Mouse (Mus musculus): ENCODE measurements at regions not wholly inside any gene's neighbourhood (a gene's known extent, or its start where the extent isn't known, plus 50 kb on each side); places are given as distances from the start of the nearest gene placed in this dataset.

DNA sequence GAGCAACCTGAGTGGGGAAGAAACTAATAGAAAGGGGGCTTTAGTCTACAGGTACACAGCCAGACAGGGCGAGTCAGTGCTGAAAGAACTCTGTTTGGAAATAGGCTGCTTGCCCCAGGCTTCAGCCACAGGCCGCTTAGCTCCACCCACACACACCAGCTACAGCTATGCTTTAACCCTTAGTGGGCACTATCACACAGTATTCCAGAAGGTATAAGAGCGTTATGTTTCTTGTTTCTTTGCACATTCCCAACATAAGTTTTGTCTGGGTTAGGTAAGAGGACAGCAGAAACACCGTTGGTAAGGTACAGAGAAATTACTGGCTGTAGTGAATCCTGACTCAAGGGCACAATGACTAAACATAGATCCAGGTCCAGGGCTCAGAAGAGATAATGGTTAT lies 165.8 kb downstream of the Spry2 start:
- Histone ChIP-seq H3K4me1 (ENCODE audit: insufficient read depth, low read depth, low read length) (no peaks in the 10 kb centered on the region), H3K9me3 (replicated peaks) (peaks cover 55% of the 10 kb centered on the region), H3K27me3 (ENCODE audit: insufficient read depth, low read length) (no peaks in the 10 kb centered on the region), H3K36me3 (replicated peaks) (no peaks in the 10 kb centered on the region), H3K4me3 (ENCODE audit: low read depth, low read length) (no peak overlapping the region)
- no peak for ATAC-seq (ENCODE audit: extremely low read depth, insufficient number of reproducible peaks, low FRiP score, poor library complexity, severe bottlenecking)
- TF ChIP-seq GATA2 (IDR thresholded peaks at IDR 0.05; ENCODE audit: borderline replicate concordance, low read depth, low read length) (no peak), CTCF (IDR thresholded peaks at IDR 0.05; ENCODE audit: low read depth, low read length) (no peak), POLR2AphosphoS5 (IDR thresholded peaks at IDR 0.05; ENCODE audit: insufficient replicate concordance, low read depth, low read length) (no peak), TAL1 (conservative IDR thresholded peaks at IDR 0.05; ENCODE audit: low read depth, low read length) (no peak), GATA1 (IDR thresholded peaks at IDR 0.05; ENCODE audit: borderline replicate concordance, low read length) (no peak)
- no peak for DNase-seq (ENCODE audit: low spot score)

DNA sequence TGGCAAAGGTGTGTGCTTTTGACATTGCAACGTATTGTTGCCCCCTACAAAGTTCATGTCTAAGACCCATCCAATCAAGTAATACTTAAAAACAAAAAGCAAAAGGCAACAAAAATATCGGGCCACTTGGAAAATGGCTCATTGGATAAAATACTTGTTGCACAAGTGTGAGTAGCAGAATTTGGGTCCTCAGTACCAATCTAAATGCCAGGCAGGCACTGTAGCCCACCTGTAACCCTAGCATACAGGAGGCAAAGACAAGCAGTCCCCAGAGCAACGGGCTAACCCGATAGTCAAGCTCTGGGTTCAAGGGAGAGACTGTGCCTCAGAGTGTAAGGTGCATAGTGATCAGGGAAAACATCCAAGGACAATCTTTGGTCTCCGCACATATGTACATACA lies 167.8 kb downstream of the Spry2 start:
- DNase-seq (ENCODE audit: low spot score) (no peak), ATAC-seq (ENCODE audit: extremely low read depth, insufficient number of reproducible peaks, low FRiP score, poor library complexity, severe bottlenecking) (no peak)
- Histone ChIP-seq H3K4me3 (ENCODE audit: low read depth, low read length) (no peak overlapping the region), H3K9me3 (replicated peaks) (peaks cover 47% of the 10 kb centered on the region), H3K36me3 (replicated peaks) (no peaks in the 10 kb centered on the region), H3K27me3 (ENCODE audit: insufficient read depth, low read length) (no peaks in the 10 kb centered on the region), H3K4me1 (ENCODE audit: insufficient read depth, low read depth, low read length) (no peaks in the 10 kb centered on the region)
- TF ChIP-seq TAL1 (conservative IDR thresholded peaks at IDR 0.05; ENCODE audit: low read depth, low read length) (no peak), CTCF (IDR thresholded peaks at IDR 0.05; ENCODE audit: low read depth, low read length) (no peak), GATA1 (IDR thresholded peaks at IDR 0.05; ENCODE audit: borderline replicate concordance, low read length) (no peak), GATA2 (IDR thresholded peaks at IDR 0.05; ENCODE audit: borderline replicate concordance, low read depth, low read length) (no peak), POLR2AphosphoS5 (IDR thresholded peaks at IDR 0.05; ENCODE audit: insufficient replicate concordance, low read depth, low read length) (no peak)

DNA sequence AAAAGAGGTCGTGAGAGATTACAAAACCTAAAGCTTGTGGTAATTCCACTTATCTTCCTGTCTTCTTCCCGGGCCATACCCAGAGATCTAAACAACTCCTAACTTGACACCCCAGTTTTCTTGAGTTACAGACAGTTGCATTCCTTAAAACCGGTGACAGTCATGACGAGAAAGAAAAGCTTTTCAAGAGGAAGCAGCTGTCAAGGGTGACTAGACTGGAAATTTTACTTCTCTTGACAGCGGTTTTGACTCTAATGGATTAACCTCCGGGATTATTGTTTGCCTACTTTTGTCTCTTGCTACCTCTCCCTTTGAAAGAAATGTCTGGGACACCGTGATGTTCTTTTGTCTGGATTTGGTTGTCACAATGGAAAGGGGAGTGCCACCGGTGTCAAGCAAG lies 170.9 kb downstream of the Spry2 start:
- no peak for ATAC-seq (ENCODE audit: extremely low read depth, insufficient number of reproducible peaks, low FRiP score, poor library complexity, severe bottlenecking)
- Histone ChIP-seq H3K36me3 (replicated peaks) (no peaks in the 10 kb centered on the region), H3K27me3 (ENCODE audit: insufficient read depth, low read length) (no peaks in the 10 kb centered on the region), H3K4me1 (ENCODE audit: insufficient read depth, low read depth, low read length) (no peaks in the 10 kb centered on the region), H3K4me3 (ENCODE audit: low read depth, low read length) (no peak overlapping the region), H3K9me3 (replicated peaks) (peaks cover 39% of the 10 kb centered on the region)
- DNase-seq (ENCODE audit: low spot score) = no peak
- no peak for TF ChIP-seq CTCF (IDR thresholded peaks at IDR 0.05; ENCODE audit: low read depth, low read length)
- TF ChIP-seq GATA2 (IDR thresholded peaks at IDR 0.05; ENCODE audit: borderline replicate concordance, low read depth, low read length) = no peak
- no peak for TF ChIP-seq POLR2AphosphoS5 (IDR thresholded peaks at IDR 0.05; ENCODE audit: insufficient replicate concordance, low read depth, low read length)
- TF ChIP-seq GATA1 (IDR thresholded peaks at IDR 0.05; ENCODE audit: borderline replicate concordance, low read length) = no peak
- TF ChIP-seq TAL1 (conservative IDR thresholded peaks at IDR 0.05; ENCODE audit: low read depth, low read length) = no peak

DNA sequence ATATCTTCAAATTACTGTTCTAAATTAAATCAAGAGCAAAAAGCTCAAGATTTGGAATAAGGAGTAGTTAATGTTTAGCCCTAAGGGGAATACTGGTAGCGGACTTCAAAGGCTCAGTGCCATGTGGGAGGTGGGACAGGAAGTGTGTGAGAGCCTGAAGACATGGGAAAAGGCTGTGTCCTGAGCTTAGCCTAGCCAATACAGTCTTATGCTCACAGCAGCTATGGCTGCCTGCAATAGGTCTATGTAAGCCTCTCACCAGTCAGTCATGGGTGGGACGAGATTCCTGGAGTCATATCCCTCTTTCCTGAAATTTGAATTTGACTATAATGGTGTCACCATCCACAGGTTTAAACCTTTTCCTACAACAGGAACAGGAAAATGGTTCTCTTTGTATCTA lies 173.7 kb downstream of the Spry2 start:
- no peak for ATAC-seq (ENCODE audit: extremely low read depth, insufficient number of reproducible peaks, low FRiP score, poor library complexity, severe bottlenecking)
- no peaks in the 10 kb centered on the region for H3K4me1 ChIP-seq (ENCODE audit: insufficient read depth, low read depth, low read length)
- no peak for TF ChIP-seq POLR2AphosphoS5 (IDR thresholded peaks at IDR 0.05; ENCODE audit: insufficient replicate concordance, low read depth, low read length)
- TF ChIP-seq GATA2 (IDR thresholded peaks at IDR 0.05; ENCODE audit: borderline replicate concordance, low read depth, low read length) = no peak
- no peak for TF ChIP-seq TAL1 (conservative IDR thresholded peaks at IDR 0.05; ENCODE audit: low read depth, low read length)
- no peak for TF ChIP-seq GATA1 (IDR thresholded peaks at IDR 0.05; ENCODE audit: borderline replicate concordance, low read length)
- TF ChIP-seq CTCF (IDR thresholded peaks at IDR 0.05; ENCODE audit: low read depth, low read length) = no peak
- DNase-seq (ENCODE audit: low spot score) = no peak
- H3K36me3 ChIP-seq (replicated peaks) = no peaks in the 10 kb centered on the region
- no peaks in the 10 kb centered on the region for H3K27me3 ChIP-seq (ENCODE audit: insufficient read depth, low read length)
- H3K4me3 ChIP-seq (ENCODE audit: low read depth, low read length) = no peak overlapping the region
- peaks cover 33% of the 10 kb centered on the region for H3K9me3 ChIP-seq (replicated peaks)

DNA sequence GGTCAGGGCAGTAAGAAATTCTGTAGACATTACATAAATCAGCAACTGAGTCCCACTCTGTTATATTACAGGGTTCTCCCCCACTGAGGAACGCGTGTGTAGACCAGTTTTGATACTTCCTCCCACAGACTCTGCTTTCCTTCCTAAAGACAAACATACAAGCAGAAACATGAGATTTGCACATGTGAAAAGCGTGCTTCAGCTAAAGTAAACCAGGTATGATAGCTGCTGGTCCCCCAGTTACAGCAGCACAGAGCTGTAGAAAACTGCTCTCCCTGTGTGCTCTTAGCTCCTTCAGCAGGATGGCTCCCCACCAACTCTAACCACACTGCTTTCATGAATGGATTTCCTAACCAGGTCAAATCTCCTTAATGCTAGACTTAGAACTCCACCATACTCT lies 175.0 kb downstream of the Spry2 start:
- ATAC-seq (ENCODE audit: extremely low read depth, insufficient number of reproducible peaks, low FRiP score, poor library complexity, severe bottlenecking) = no peak
- TF ChIP-seq GATA2 (IDR thresholded peaks at IDR 0.05; ENCODE audit: borderline replicate concordance, low read depth, low read length) = no peak
- TF ChIP-seq GATA1 (IDR thresholded peaks at IDR 0.05; ENCODE audit: borderline replicate concordance, low read length) = no peak
- no peak for TF ChIP-seq TAL1 (conservative IDR thresholded peaks at IDR 0.05; ENCODE audit: low read depth, low read length)
- TF ChIP-seq POLR2AphosphoS5 (IDR thresholded peaks at IDR 0.05; ENCODE audit: insufficient replicate concordance, low read depth, low read length) = no peak
- no peak for TF ChIP-seq CTCF (IDR thresholded peaks at IDR 0.05; ENCODE audit: low read depth, low read length)
- H3K36me3 ChIP-seq (replicated peaks) = no peaks in the 10 kb centered on the region
- DNase-seq (ENCODE audit: low spot score) = no peak
- peaks cover 33% of the 10 kb centered on the region for H3K9me3 ChIP-seq (replicated peaks)
- H3K4me3 ChIP-seq (ENCODE audit: low read depth, low read length) = no peak overlapping the region
- H3K27me3 ChIP-seq (ENCODE audit: insufficient read depth, low read length) = no peaks in the 10 kb centered on the region
- no peaks in the 10 kb centered on the region for H3K4me1 ChIP-seq (ENCODE audit: insufficient read depth, low read depth, low read length)

DNA sequence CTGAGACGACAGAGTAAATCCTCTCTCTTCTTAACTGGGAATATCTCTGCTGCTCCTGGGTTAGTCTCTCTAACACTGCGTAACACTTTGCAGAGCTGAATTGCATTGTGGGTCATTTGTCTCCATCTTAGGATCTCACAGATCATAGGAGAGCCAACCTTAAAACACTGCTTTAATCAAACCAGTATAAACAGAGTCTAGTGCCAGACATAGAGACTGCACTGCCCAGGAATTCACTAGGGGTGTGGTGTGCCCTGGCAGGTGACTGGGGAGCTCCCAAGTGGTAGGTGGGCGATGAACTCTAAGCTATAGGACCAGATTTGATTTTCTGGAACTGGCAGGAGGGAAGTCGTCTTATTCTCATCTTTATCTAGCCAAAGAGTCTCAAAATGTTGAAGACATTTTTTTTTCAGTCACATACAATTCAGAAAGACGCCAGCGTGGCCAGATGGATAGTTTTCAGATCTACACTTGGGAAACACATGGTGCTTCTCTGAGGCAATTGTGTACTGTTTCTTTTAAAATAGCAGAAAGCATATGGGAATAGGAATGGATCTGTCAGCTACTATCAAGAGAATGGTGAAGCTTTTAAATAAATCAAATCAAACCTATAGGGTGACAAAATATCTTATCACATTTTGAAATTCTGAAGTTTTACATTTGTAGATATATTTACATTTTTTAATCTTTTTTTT lies 175.7 kb downstream of the Spry2 start:
- no peak for DNase-seq (ENCODE audit: low spot score)
- no peak for ATAC-seq (ENCODE audit: extremely low read depth, insufficient number of reproducible peaks, low FRiP score, poor library complexity, severe bottlenecking)
- Histone ChIP-seq H3K27me3 (ENCODE audit: insufficient read depth, low read length) (no peaks in the 10 kb centered on the region), H3K4me3 (ENCODE audit: low read depth, low read length) (no peak overlapping the region), H3K36me3 (replicated peaks) (no peaks in the 10 kb centered on the region), H3K4me1 (ENCODE audit: insufficient read depth, low read depth, low read length) (no peaks in the 10 kb centered on the region), H3K9me3 (replicated peaks) (peaks cover 30% of the 10 kb centered on the region)
- TF ChIP-seq CTCF (IDR thresholded peaks at IDR 0.05; ENCODE audit: low read depth, low read length) = no peak
- TF ChIP-seq GATA1 (IDR thresholded peaks at IDR 0.05; ENCODE audit: borderline replicate concordance, low read length) = no peak
- no peak for TF ChIP-seq GATA2 (IDR thresholded peaks at IDR 0.05; ENCODE audit: borderline replicate concordance, low read depth, low read length)
- TF ChIP-seq POLR2AphosphoS5 (IDR thresholded peaks at IDR 0.05; ENCODE audit: insufficient replicate concordance, low read depth, low read length) = no peak
- TF ChIP-seq TAL1 (conservative IDR thresholded peaks at IDR 0.05; ENCODE audit: low read depth, low read length) = no peak
